Mouse (Mus musculus) lung, postnatal 0 days (tissue): ENCODE measurements around the gene Paqr6.
"Not testable (repeated sequence)": the region's sequence is repeated elsewhere in the genome, so short reads cannot be mapped to it uniquely, and the experiment has no call there.

Experiments
- CTCF ChIP-seq: IDR thresholded peaks from 2 replicates; pipeline ENCODE4 v1.5.1; 2016; ENCODE audit warnings: antibody characterized with exemption, mild to moderate bottlenecking
- EP300 ChIP-seq: IDR thresholded peaks from 2 replicates; pipeline ENCODE4 v1.6.1; 2016; ENCODE audit warnings: antibody characterized with exemption, mild to moderate bottlenecking, control low read depth

DNA sequence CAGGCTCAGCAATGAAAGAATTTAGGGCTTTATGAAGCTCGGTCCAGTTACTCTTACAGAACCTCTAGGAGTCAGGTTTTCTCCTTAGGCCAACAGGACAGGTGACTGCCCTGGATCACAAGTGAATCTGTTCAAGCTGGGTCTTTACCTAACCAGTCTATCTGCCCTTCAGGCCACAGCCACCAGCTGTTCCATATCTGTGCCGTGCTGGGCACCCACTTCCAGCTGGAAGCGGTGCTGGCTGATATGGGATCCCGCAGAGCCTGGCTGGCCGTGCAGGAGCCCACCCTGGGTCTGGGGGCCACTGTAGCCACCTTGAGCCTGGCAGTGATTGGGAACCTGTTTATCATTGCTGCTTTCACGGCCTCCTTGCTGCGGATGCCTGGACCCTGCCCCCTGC lies 3.1 kb downstream of the Paqr6 start:
- not testable (repeated sequence) for TF ChIP-seq CTCF, EP300
